Mouse (Mus musculus) 3134 (cell line): ENCODE results near the gene Tmem256.
A peak's percentile ranks its signal among the peaks of the same experiment; 100 is the strongest.
"Not testable (repeated sequence)": the region's sequence is repeated elsewhere in the genome, so short reads cannot be mapped to it uniquely, and the experiment has no call there.

Experiments used
- DNase-seq: peaks from one replicate; pipeline ENCODE4 v3.0.0-alpha.2; 2011; ENCODE audit warnings: low spot score; ENCODE audit not compliant: insufficient read length; ENCODE audit errors: extremely low read depth

Tmem256 gene

GRCm38 (mm10) chr11:69850754-69851153 lies 12.4 kb downstream of the Tmem256 start:
- no peak for DNase-seq

GRCm38 (mm10) chr11:69853994-69854393 lies 15.7 kb downstream of the Tmem256 start:
- no peak for DNase-seq

- no peak for DNase-seq
Observed at GRCm38 (mm10) chr11:69854680-69855079, 16.4 kb downstream of the Tmem256 start.

GRCm38 (mm10) chr11:69855347-69855746 lies 17.0 kb downstream of the Tmem256 start:
- DNase-seq, result no peak

- no peak for DNase-seq
Observed at GRCm38 (mm10) chr11:69858113-69858998, 20.0 kb downstream of the Tmem256 start, which contains the start of gene Tnk1. Gene Tnk1 (minus strand): TSS chr11:69858730.

GRCm38 (mm10) chr11:69863729-69864128 lies 25.4 kb downstream of the Tmem256 start:
- DNase-seq, result not testable (repeated sequence)

- no peak for DNase-seq
Observed at GRCm38 (mm10) chr11:69864138-69864860, 26.0 kb downstream of the Tmem256 start.

- no peak for DNase-seq
Observed at GRCm38 (mm10) chr11:69865561-69865960, 27.2 kb downstream of the Tmem256 start.

- no peak for DNase-seq
Observed at GRCm38 (mm10) chr11:69867335-69867734, 29.0 kb downstream of the Tmem256 start.

GRCm38 (mm10) chr11:69870289-69871069 lies 32.2 kb downstream of the Tmem256 start:
- DNase-seq, result no peak

GRCm38 (mm10) chr11:69871822-69872221 lies 33.5 kb downstream of the Tmem256 start:
- DNase-seq, result no peak

GRCm38 (mm10) chr11:69872451-69872850 lies 34.1 kb downstream of the Tmem256 start:
- DNase-seq, result peak; percentile 56

GRCm38 (mm10) chr11:69876186-69876585 lies 37.9 kb downstream of the Tmem256 start:
- no peak for DNase-seq

GRCm38 (mm10) chr11:69876867-69877266 lies 38.6 kb downstream of the Tmem256 start:
- peak; percentile 82 for DNase-seq

GRCm38 (mm10) chr11:69877878-69878277 lies 39.6 kb downstream of the Tmem256 start, which contains the start of gene Tmem95:
Gene Tmem95 (minus strand): TSS chr11:69878018.
- DNase-seq, result no peak

- no peak for DNase-seq
Observed at GRCm38 (mm10) chr11:69878399-69878798, 40.1 kb downstream of the Tmem256 start.

GRCm38 (mm10) chr11:69878952-69879351 lies 40.6 kb downstream of the Tmem256 start:
- no peak for DNase-seq

- no peak for DNase-seq
Observed at GRCm38 (mm10) chr11:69879711-69880110, 41.4 kb downstream of the Tmem256 start.

- DNase-seq, result no peak
Observed at GRCm38 (mm10) chr11:69880506-69880852, 42.2 kb downstream of the Tmem256 start.

GRCm38 (mm10) chr11:69880853-69881603 lies 42.7 kb downstream of the Tmem256 start, which contains the start of gene Kctd11:
Gene Kctd11 (minus strand): TSS chr11:69881406.
- DNase-seq, result peak; percentile 97
